Mouse (Mus musculus): ENCODE results near the gene Hist1h2ag.
"Not testable (repeated sequence)": the region's sequence is repeated elsewhere in the genome, so short reads cannot be mapped to it uniquely, and the experiment has no call there.

The Hist1h2ag gene

GRCm38 (mm10) chr13:22042568-22043502 is at the start of gene Hist1h2ag, which contains the start of gene Hist1h2bj:
Hist1h2ag (minus strand) TSS chr13:22042944.
Hist1h2bj (plus strand) TSS chr13:22043214.
- peak; percentile 89 to 98 for DNase-seq (ENCODE audit: inconsistent age in 2 of 2, low spot score in 1 of 2)

- DNase-seq (ENCODE audit: inconsistent age in 2 of 2, low spot score in 1 of 2), result not testable (repeated sequence)
These were observed 41.4 kb upstream of the Hist1h2ag start, which contains the start of gene Vmn1r188 for GRCm38 (mm10) chr13:22084140-22084539. Vmn1r188 (plus strand) TSS chr13:22084440.

- DNase-seq (ENCODE audit: inconsistent age in 2 of 2, low spot score in 1 of 2), result no peak
These were observed 20.7 kb upstream of the Hist1h2ag start for GRCm38 (mm10) chr13:22063468-22063867.

GRCm38 (mm10) chr13:22061422-22061821 is 18.7 kb upstream of the Hist1h2ag start:
- DNase-seq (ENCODE audit: inconsistent age in 2 of 2, low spot score in 1 of 2), result no peak

GRCm38 (mm10) chr13:22053754-22054153 is 11.0 kb upstream of the Hist1h2ag start:
- no peak for DNase-seq (ENCODE audit: inconsistent age in 2 of 2, low spot score in 1 of 2)

- no peak for DNase-seq (ENCODE audit: inconsistent age in 2 of 2, low spot score in 1 of 2)
These were observed 8.7 kb upstream of the Hist1h2ag start for GRCm38 (mm10) chr13:22051523-22051859.

GRCm38 (mm10) chr13:22050591-22051522 is 8.1 kb upstream of the Hist1h2ag start:
- peak; percentile 94 to 98 for DNase-seq (ENCODE audit: inconsistent age in 2 of 2, low spot score in 1 of 2)

- DNase-seq (ENCODE audit: inconsistent age in 2 of 2, low spot score in 1 of 2), result peak in 1 of 2 experiments; percentile 63
These were observed 7.1 kb upstream of the Hist1h2ag start for GRCm38 (mm10) chr13:22049737-22050440.

GRCm38 (mm10) chr13:22049041-22049440 is 6.3 kb upstream of the Hist1h2ag start:
- no peak for DNase-seq (ENCODE audit: inconsistent age in 2 of 2, low spot score in 1 of 2)

- no peak for DNase-seq (ENCODE audit: inconsistent age in 2 of 2, low spot score in 1 of 2)
These were observed 2.6 kb upstream of the Hist1h2ag start for GRCm38 (mm10) chr13:22045311-22045710.

- DNase-seq (ENCODE audit: inconsistent age in 2 of 2, low spot score in 1 of 2), result no peak
These were observed 1.9 kb upstream of the Hist1h2ag start for GRCm38 (mm10) chr13:22044432-22045155.

- peak; percentile 31 to 73 for DNase-seq (ENCODE audit: inconsistent age in 2 of 2, low spot score in 1 of 2)
These were observed 1.0 kb upstream of the Hist1h2ag start for GRCm38 (mm10) chr13:22043503-22044431.

- DNase-seq (ENCODE audit: inconsistent age in 2 of 2, low spot score in 1 of 2), result peak in 1 of 2 experiments; percentile 43
These were observed 835 bp downstream of the Hist1h2ag start for GRCm38 (mm10) chr13:22041651-22042567.

GRCm38 (mm10) chr13:22041142-22041536 is 1.6 kb downstream of the Hist1h2ag start, which contains the start of gene Hist1h4i:
Hist1h4i (minus strand) TSS chr13:22041362.
- DNase-seq (ENCODE audit: inconsistent age in 2 of 2, low spot score in 1 of 2), result peak; percentile 95 to 99

- no peak for DNase-seq (ENCODE audit: inconsistent age in 2 of 2, low spot score in 1 of 2)
These were observed 2.1 kb downstream of the Hist1h2ag start for GRCm38 (mm10) chr13:22040464-22041141.

- DNase-seq (ENCODE audit: inconsistent age in 2 of 2, low spot score in 1 of 2), result no peak
These were observed 2.7 kb downstream of the Hist1h2ag start for GRCm38 (mm10) chr13:22039951-22040463.

GRCm38 (mm10) chr13:22039364-22039763 is 3.4 kb downstream of the Hist1h2ag start:
- DNase-seq (ENCODE audit: inconsistent age in 2 of 2, low spot score in 1 of 2), result no peak
